Mouse (Mus musculus) brain, embryonic 14.5 days (tissue): ENCODE data around the gene Olfr745. TPM values are rescaled to one million over a fixed set of nuclear protein-coding genes. Genes with fewer than 3 reads are reported as not detected.

Experiments
- DNase-seq: peaks from one replicate; pipeline ENCODE4 v3.0.0-alpha.2; 2011; ENCODE audit warnings: low read depth
- CTCF ChIP-seq: fragments of 200-500 bp; IDR thresholded peaks from 2 replicates; pipeline ENCODE4 v1.5.1; 2012; ENCODE audit warnings: inconsistent platforms, mild to moderate bottlenecking, moderate library complexity, borderline replicate concordance; ENCODE audit not compliant: insufficient read depth, insufficient read length; ENCODE audit errors: extremely low read depth
- POLR2A ChIP-seq: fragments of 200-500 bp; IDR thresholded peaks from 2 replicates; pipeline ENCODE4 v1.6.1; 2012; ENCODE audit warnings: mild to moderate bottlenecking, inconsistent platforms, borderline replicate concordance; ENCODE audit not compliant: poor library complexity, insufficient read depth, insufficient read length, severe bottlenecking; ENCODE audit errors: extremely low read depth
- polyA plus RNA-seq: library from polyadenylated mRNA; depleted of rRNA; stranded (reverse); fragments of >200 nt; gene quantifications from 2 replicates; pipeline ENCODE4 v1.2.3, GENCODE M21; 2012; rRNA removed

The Olfr745 gene
- polyA plus RNA-seq: not detected in 2 replicates

DNA sequence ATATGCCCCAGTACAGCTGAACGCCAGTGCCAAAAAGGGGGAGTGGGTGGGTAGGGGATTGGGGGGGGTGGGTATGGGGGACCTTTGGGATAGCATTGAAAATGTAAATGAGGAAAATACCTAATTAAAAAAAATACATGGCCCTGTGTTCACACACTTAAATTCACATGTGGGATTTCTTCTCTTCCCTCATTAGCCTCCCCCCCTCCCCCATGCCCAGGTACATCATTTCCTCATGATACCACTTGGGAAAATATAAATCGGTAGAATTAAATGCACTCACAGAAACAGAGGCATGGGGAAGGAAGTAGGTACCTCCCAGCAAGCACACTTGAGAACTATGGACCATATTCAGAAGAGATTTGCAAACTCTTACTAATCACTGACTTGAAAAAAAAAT, at the start of gene Olfr745:
Gene Olfr745, plus strand, starts transcription at position 301 of the 400 bp plus-strand sequence.
- DNase-seq: no peak
- no peak for TF ChIP-seq CTCF

DNA sequence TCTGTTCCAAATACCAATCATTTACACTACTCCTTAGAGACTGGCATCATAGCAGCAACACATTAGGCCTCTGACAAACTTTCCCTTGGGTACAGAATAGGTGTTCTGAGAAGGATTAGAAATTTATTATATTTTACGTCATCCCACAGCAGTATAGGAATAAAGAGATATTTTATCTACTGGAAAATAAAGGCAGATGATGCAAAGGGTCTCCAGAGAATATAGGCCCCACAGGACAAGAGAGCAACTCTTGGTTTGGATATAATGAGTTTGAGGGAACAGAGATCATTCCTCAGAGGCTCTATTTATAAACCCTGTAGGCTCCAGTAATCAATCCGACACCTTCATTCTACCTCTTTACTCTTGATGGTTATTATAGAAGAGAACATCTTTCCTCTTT, 24.6 kb upstream of the Olfr745 start, which contains the start of gene Olfr744:
Gene Olfr744, plus strand, starts transcription at position 301 of the 400 bp plus-strand sequence.
- DNase-seq: no peak
- no peak for TF ChIP-seq POLR2A

DNA sequence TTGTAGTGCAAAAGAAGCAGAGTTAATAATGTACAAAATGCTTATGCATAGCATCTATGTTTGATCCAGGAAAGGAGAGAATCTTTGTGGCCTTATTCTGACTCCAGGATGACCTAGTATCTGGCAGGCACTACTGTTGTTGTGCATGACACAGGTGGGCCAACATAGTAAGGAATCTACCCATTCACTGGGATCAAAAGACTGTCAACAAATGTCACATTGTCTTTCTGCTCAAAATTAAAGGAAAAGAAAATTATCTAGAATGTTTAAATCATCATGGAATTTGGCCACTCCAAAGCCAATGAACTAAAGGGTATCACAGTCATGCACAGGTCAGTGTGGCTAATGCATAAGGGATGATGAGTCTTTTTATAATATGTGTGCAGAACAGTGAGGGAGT, 7.6 kb downstream of the Olfr745 start, which contains the start of gene Olfr746:
Gene Olfr746, plus strand, starts transcription at position 301 of the 400 bp plus-strand sequence.
- DNase-seq: no peak
- no peak for TF ChIP-seq CTCF
- TF ChIP-seq POLR2A: no peak

DNA sequence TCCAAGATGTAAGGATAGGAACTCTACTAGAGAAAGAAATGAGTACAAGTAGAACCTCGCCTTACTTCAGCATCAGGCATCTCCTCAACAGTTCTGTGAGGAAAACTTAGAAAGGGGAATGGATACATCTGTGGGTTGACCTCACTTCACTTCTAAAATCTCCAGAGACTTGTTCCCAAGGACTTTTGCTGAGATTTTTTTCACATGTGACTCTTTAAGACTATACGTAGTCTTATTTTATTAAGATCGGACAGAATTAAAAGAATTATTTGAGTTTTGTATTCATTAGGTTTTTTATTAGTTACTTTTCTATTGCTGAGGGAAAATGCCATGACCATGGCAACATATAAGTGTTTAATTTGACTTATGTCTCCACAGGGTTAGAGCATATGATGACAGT, 53.9 kb downstream of the Olfr745 start, which contains the start of gene Olfr747:
Gene Olfr747, minus strand, starts transcription at position 101 of the 400 bp plus-strand sequence.
- DNase-seq: no peak
- TF ChIP-seq POLR2A: no peak
- no peak for TF ChIP-seq CTCF

Other genes with a start within 250 kb of the Olfr745 start
- not detected in 2 replicates for gene Olfr738, start 231.8 kb upstream of the Olfr745 start, polyA plus RNA-seq
- gene Olfr739, start 220.8 kb upstream of the Olfr745 start, polyA plus RNA-seq: not detected in 2 replicates
- gene Olfr740, start 193.8 kb upstream of the Olfr745 start, polyA plus RNA-seq: not detected in 2 replicates
- not detected in 2 replicates for gene Olfr741, start 166.7 kb upstream of the Olfr745 start, polyA plus RNA-seq
- not detected in 2 replicates for gene Olfr742, start 135.8 kb upstream of the Olfr745 start, polyA plus RNA-seq
- gene Olfr743, start 117.5 kb upstream of the Olfr745 start, polyA plus RNA-seq: not detected in 2 replicates
- not detected in 2 replicates for gene Olfr744, start 24.5 kb upstream of the Olfr745 start, polyA plus RNA-seq
- not detected in 2 replicates for gene Olfr746, start 7.7 kb downstream of the Olfr745 start, polyA plus RNA-seq
- gene Olfr747, start 53.8 kb downstream of the Olfr745 start, polyA plus RNA-seq: not detected in 2 replicates
- not detected in 2 replicates for gene Olfr748, start 68.0 kb downstream of the Olfr745 start, polyA plus RNA-seq
- gene Olfr749, start 105.7 kb downstream of the Olfr745 start, polyA plus RNA-seq: not detected in 2 replicates
- 103 and 110 TPM in 2 replicates for gene Ttc5, start 146.1 kb downstream of the Olfr745 start, polyA plus RNA-seq
- gene Ccnb1ip1, start 168.3 kb downstream of the Olfr745 start, polyA plus RNA-seq: 0.13 TPM in 1 of 2 replicates, not detected in the other
- gene Parp2, start 168.5 kb downstream of the Olfr745 start, polyA plus RNA-seq: 59.7 and 63.2 TPM in 2 replicates
- 4.3 and 5.1 TPM in 2 replicates for gene Tep1, start 231.2 kb downstream of the Olfr745 start, polyA plus RNA-seq